Mouse (Mus musculus) heart, adult 2 months (tissue): ENCODE measurements at regions not wholly inside any gene's neighbourhood (a gene's known extent, or its start where the extent isn't known, plus 50 kb on each side); places are given as distances from the start of the nearest gene placed in this dataset.

Experiments
- DNase-seq, 2 experiments: peaks; one replicate each; pipeline ENCODE4 v3.0.0; 2021
- H3K27ac ChIP-seq: fragments of 200-600 bp; 2 replicates; pipeline ENCODE4 v1.8.1; 2022
- H3K27me3 ChIP-seq: fragments of 200-500 bp; 2 replicates; pipeline ENCODE4 v1.6.1; 2012; ENCODE audit warnings: mild to moderate bottlenecking, low read length, inconsistent platforms, mixed read lengths; ENCODE audit not compliant: control insufficient read depth, insufficient read depth
- H3K36me3 ChIP-seq: fragments of 200-500 bp; 2 replicates; pipeline ENCODE4 v1.6.1; 2012; ENCODE audit warnings: low read length, inconsistent platforms; ENCODE audit not compliant: control insufficient read depth, insufficient read depth
- H3K4me1 ChIP-seq: fragments of 200-500 bp; 2 replicates; pipeline ENCODE4 v1.6.1; 2011; ENCODE audit warnings: low read length; ENCODE audit not compliant: control insufficient read depth, insufficient read depth
- H3K4me3 ChIP-seq: fragments of 200-600 bp; 2 replicates; pipeline ENCODE4 v1.8.1; 2022
- H3K79me2 ChIP-seq: fragments of 200-500 bp; replicated peaks from 2 replicates; pipeline ENCODE4 v1.6.1; 2012; ENCODE audit warnings: mild to moderate bottlenecking, inconsistent platforms, low read length, moderate library complexity, mixed read lengths; ENCODE audit not compliant: control insufficient read depth, insufficient read depth
- H3K9ac ChIP-seq: fragments of 200-500 bp; 2 replicates; pipeline ENCODE4 v1.6.1; 2012; ENCODE audit warnings: low read depth, mild to moderate bottlenecking, control low read depth, inconsistent platforms, low read length, mixed read lengths
- CTCF ChIP-seq: fragments of 200-600 bp; IDR thresholded peaks from 2 replicates; pipeline ENCODE4 v1.8.1; 2022; ENCODE audit warnings: antibody characterized with exemption, mild to moderate bottlenecking, moderate library complexity
- EP300 ChIP-seq: fragments of 200-500 bp; IDR thresholded peaks from 2 replicates; pipeline ENCODE4 v1.6.1; 2011; ENCODE audit warnings: low read depth, low read length, control low read depth; ENCODE audit not compliant: insufficient read depth
- POLR2A ChIP-seq: fragments of 200-500 bp; IDR thresholded peaks from 2 replicates; pipeline ENCODE4 v1.6.1; 2011; ENCODE audit warnings: mild to moderate bottlenecking, low read depth, low read length, control low read depth; ENCODE audit not compliant: insufficient read depth
- WGBS: fragments of 180-500 bp; shearing (Covaris S2); methylation state at CpG from one replicate; pipeline ENCODE4 v1.1.7; 2018; 5-methylcytosine and 5-hydroxymethylcytosine counted together
- intact Hi-C: fragments of 180-260 bp; cut with DNase I; formaldehyde crosslinking; loops from one replicate; pipeline ENCODE4 v1.15.1; 2025

DNA sequence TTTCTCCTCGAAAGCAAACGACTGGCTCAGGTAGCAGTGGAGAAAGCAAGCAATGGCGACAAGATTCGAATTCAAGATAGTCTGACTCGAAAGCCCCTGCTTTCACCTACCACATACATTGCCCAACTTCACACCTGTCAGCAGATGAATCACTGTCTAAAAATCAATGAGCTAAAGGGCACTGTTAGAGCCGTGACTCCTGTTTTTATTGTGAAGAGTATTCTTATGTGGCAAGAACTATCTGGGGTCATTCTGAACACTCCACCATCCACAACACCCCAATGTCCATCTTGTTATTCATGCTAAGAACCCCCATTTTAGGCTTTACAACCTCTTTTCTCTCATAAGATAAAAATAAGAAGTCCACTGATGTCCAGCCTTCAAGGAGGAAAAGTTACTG is 144.1 kb downstream of the Barhl2 start:
- Histone ChIP-seq H3K4me1 (no peaks in the 10 kb centered on the region), H3K27me3 (no peaks in the 10 kb centered on the region), H3K9ac (no peak overlapping the region), H3K27ac (no peak overlapping the region), H3K36me3 (no peaks in the 10 kb centered on the region), H3K4me3 (no peak overlapping the region), H3K79me2 (no peaks in the 10 kb centered on the region)
- DNase-seq: no peak
- 76% methylated on average over 6 of the region's 6 CpGs for WGBS
- intact Hi-C loops: no loop called here
- TF ChIP-seq EP300 (no peak), POLR2A (no peak), CTCF (no peak)

DNA sequence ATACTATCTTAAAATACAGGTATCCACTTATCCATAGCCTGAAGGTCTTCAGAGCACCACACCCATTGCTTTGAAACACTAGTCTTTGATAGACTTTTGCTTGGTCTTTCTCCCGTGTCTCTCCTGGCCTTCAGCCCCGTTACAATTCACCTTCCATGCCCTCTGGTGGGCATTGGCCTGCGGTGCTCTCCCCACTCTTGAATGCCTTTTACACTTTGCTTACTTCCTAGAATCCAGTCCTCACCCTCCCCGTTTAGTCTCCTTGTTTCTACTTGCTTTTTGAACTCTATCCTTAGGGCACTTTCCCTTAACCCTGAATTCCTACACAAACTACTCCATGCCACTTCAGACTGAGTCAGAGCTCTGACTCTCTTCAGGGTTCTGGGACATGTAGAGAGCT is 156.6 kb downstream of the Barhl2 start:
- no peak for DNase-seq
- no peaks in the 10 kb centered on the region for H3K4me1 ChIP-seq
- WGBS: 44% methylated on average over 4 of the region's 4 CpGs
- H3K27ac ChIP-seq: no peak overlapping the region
- H3K36me3 ChIP-seq: no peaks in the 10 kb centered on the region
- H3K9ac ChIP-seq: no peak overlapping the region
- no peak overlapping the region for H3K4me3 ChIP-seq
- intact Hi-C loops: no loop called here
- H3K79me2 ChIP-seq: no peaks in the 10 kb centered on the region
- TF ChIP-seq POLR2A (no peak), EP300 (no peak), CTCF (no peak)
- H3K27me3 ChIP-seq: no peaks in the 10 kb centered on the region

GRCm38 (mm10) chr5:106296721-106297120 is 161.2 kb downstream of the Barhl2 start:
- H3K27me3 ChIP-seq: peaks cover 2% of the 10 kb centered on the region; the same call in 1 of the 2 replicates
- H3K4me3 ChIP-seq: no peak overlapping the region
- H3K27ac ChIP-seq: no peak overlapping the region
- WGBS: 24% methylated on average over 6 of the region's 6 CpGs
- no peaks in the 10 kb centered on the region for H3K4me1 ChIP-seq
- no peak for TF ChIP-seq EP300
- no peak for TF ChIP-seq CTCF
- TF ChIP-seq POLR2A: no peak
- no peak overlapping the region for H3K9ac ChIP-seq
- no peak for DNase-seq
- no peaks in the 10 kb centered on the region for H3K36me3 ChIP-seq
- no peaks in the 10 kb centered on the region for H3K79me2 ChIP-seq
- intact Hi-C loops: no loop called here

DNA sequence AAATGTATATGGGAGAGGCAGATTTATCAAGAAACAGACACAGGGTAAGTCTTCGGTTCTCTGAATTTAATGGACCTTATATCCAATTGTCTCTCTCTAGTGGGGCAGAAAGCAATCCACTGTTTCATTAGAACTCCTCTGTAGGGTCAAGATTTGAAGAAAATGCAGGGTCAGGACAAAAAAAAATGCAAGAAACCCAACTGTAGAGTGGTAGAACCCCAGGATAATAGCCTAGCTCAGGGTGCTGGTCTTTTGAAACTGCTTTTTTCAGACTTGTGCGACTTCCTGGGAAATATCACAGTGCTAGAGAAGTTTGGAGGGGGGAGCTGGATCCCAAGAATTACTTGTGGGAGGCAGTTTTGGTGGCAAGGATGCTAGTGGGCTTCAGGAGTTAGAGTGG is 162.0 kb downstream of the Barhl2 start:
- Histone ChIP-seq H3K27ac (no peak overlapping the region), H3K4me3 (no peak overlapping the region), H3K9ac (no peak overlapping the region), H3K36me3 (no peaks in the 10 kb centered on the region), H3K79me2 (no peaks in the 10 kb centered on the region), H3K4me1 (no peaks in the 10 kb centered on the region), H3K27me3 (peaks cover 2% of the 10 kb centered on the region; the same call in 1 of the 2 replicates)
- intact Hi-C loops: no loop called here
- TF ChIP-seq POLR2A (no peak), EP300 (no peak), CTCF (no peak)
- DNase-seq: no peak
- WGBS: 84% methylated on average over 2 of the region's 2 CpGs

DNA sequence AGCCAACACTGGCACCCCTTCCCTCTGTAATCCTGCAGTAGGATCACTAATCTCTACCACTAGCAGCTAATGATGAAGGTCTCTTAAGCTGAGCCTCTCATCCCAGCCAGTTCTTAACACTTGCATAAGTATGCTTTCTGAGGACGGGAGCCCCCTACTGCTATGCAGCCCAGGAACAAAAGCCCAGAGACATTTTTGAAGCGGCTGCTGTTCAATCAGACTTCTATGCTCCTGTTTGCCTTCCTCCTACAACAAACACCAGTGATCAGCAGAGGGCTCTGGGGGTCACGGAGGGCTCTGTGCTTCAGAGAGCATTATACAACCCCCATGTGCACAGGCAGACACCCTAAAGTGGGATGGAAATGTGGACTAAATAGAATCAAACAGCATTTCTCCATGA is 162.4 kb downstream of the Barhl2 start:
- Histone ChIP-seq H3K9ac (no peak overlapping the region), H3K27me3 (peaks cover 2% of the 10 kb centered on the region; the same call in 1 of the 2 replicates), H3K36me3 (no peaks in the 10 kb centered on the region), H3K4me3 (no peak overlapping the region), H3K4me1 (no peaks in the 10 kb centered on the region), H3K27ac (no peak overlapping the region), H3K79me2 (no peaks in the 10 kb centered on the region)
- intact Hi-C loops: no loop called here
- TF ChIP-seq CTCF (no peak), POLR2A (no peak)
- DNase-seq: no peak
- WGBS: 57% methylated on average over 3 of the region's 3 CpGs

DNA sequence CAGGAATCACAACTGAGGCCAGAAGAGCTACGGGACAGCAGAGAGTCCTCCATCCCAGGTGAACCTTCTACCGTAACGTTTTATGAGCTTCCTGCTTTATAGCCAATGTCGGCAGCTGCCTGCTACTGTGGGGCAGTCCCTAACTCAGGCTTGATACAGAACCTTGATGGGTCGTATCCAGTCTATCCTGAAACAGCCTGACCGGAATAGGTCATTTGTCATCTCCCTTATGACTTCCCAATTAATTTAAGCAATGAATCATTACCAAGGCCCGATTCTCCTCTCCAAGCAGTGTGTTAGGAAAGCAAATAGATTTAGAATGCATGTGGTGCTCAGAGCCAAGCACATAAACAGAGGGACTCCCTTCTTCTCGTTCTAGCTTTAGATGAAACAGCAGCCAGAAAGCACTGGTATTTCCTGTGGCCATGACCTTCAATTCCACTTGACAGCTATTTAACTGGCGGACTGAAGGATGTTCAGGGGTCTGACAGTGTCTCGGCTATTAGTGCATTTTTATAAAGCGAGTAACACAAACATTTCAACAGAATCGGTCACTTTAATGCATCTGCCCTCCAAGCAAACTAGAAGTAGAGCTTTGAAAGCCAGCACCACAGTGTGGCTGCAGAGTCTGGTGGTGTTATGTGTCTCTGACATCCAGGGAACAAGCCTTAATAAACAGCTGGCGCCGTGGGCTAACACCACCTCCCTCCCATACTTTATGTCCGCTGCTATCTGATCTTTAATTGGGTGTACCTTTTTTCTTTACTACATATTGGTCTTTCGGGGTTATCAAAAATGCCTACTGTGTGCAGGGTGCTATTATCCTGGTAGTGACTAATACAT is 165.4 kb downstream of the Barhl2 start:
- H3K4me3 ChIP-seq: no peak overlapping the region
- H3K4me1 ChIP-seq: no peaks in the 10 kb centered on the region
- no peaks in the 10 kb centered on the region for H3K79me2 ChIP-seq
- no peaks in the 10 kb centered on the region for H3K36me3 ChIP-seq
- H3K27ac ChIP-seq: no peak overlapping the region
- DNase-seq: no peak
- intact Hi-C loops: no loop called here
- WGBS: 56% methylated on average over 16 of the region's 16 CpGs
- peaks cover 2% of the 10 kb centered on the region; the same call in 1 of the 2 replicates for H3K27me3 ChIP-seq
- TF ChIP-seq POLR2A: no peak
- TF ChIP-seq EP300: no peak
- no peak for TF ChIP-seq CTCF
- no peak overlapping the region for H3K9ac ChIP-seq
